Mouse (Mus musculus) gastrocnemius, adult 2 months (tissue): ENCODE results near the gene Farp2. TPM values are rescaled to one million over a fixed set of nuclear protein-coding genes. Genes with fewer than 3 reads are reported as not detected.
"Not testable (repeated sequence)": the region's sequence is repeated elsewhere in the genome, so short reads cannot be mapped to it uniquely, and the experiment has no call there.

Source experiments
- DNase-seq: peaks from one replicate; pipeline ENCODE4 v3.0.0; 2022
- H3K27ac ChIP-seq: fragments of 200-600 bp; 2 replicates; pipeline ENCODE4 v1.8.1; 2022; ENCODE audit warnings: mild to moderate bottlenecking
- H3K4me3 ChIP-seq: fragments of 200-600 bp; 2 replicates; pipeline ENCODE4 v1.8.1; 2022; ENCODE audit warnings: mild to moderate bottlenecking, moderate library complexity
- CTCF ChIP-seq: fragments of 200-600 bp; IDR thresholded peaks from 2 replicates; pipeline ENCODE4 v1.8.1; 2022; ENCODE audit warnings: antibody characterized with exemption, mild to moderate bottlenecking, moderate library complexity
- intact Hi-C: fragments of 180-260 bp; cut with DNase I; formaldehyde crosslinking; loops from one replicate; pipeline ENCODE4 v1.15.1; 2025
- long read RNA-seq, 2 experiments: library from polyadenylated mRNA; stranded (forward); transcript quantifications; one replicate each; pipeline ENCODE4 v2.0.0; 2021
- total RNA-seq, 2 experiments: library from RNA; stranded (reverse); gene quantifications; 2 replicates each; pipeline ENCODE4 v1.2.3; 2021

The Farp2 gene
- 10 to 100 TPM; 13.1 to 13.4 TPM for total RNA-seq
- long read RNA-seq, experiment 1, transcript Farp2-201 (27 exons, 3,937 nt) = major isoform, 9 of 9 reads
- long read RNA-seq, experiment 1, partial matches to known transcripts = 0 of 9 reads
- long read RNA-seq, experiment 1, other reads (novel, unspliced or antisense) = 0 of 9 reads
- long read RNA-seq, experiment 2, transcript Farp2-201 (27 exons, 3,937 nt) = major isoform, 9 of 10 reads
- long read RNA-seq, experiment 2, partial matches to known transcripts = 0 of 10 reads
- long read RNA-seq, experiment 2, other reads (novel, unspliced or antisense) = 1 of 10 reads

DNA sequence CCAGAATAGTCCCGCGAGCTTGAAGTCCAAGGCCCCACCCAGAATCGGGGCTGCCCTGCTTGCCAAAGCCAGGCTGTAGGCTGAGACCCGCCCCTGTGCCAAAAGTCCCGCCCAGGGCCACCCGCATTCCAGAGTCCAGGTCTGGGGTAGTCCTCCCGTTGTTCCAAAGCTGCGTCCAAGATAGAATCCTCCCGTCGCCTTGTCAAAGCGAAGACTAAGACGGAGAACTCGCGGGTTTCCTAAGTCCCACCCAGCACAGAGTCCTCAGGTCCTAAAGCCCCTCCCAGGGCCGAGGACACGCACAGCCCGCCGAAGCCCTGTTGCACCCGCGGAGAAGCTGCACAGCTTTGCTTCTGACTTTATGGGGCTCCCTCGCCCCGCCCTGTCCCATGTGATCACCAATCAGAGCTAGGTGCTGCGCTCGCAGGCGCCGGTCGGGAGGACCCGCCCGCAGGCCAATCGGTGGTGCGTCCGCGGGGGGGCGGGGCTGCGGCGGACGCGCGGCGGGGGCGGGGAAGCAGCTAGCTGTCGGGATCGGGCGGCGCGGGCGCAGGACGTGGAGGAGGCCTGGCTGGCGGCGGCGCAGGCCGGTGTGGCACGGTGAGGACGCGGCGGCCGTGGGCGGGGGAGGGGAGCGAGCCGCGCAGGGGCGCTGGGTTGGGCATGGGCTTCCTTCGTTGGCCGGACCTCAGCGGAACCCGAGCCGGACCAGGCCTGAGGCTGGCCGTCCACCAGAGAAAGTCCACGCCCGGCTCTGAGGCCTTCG, at the start of gene Farp2:
Farp2 (plus strand) TSS at position 495 of the 766 bp plus-strand sequence.
- H3K4me3 ChIP-seq = peak within 1 kb of the TSS; percentile 94
- no peak for TF ChIP-seq CTCF
- DNase-seq = peak; percentile 98
- peak within 1 kb of the TSS; percentile 96 for H3K27ac ChIP-seq
- intact Hi-C loops = loop anchor here (2.0 to 10.0 kb wide), 5 partner anchors 69 to 293 kb away; partner anchors contain the start of genes Dtymk, Ing5, Mterf4 and Pask

GRCm38 (mm10) chr1:93465066-93465465, 46.8 kb upstream of the Farp2 start:
- Histone ChIP-seq H3K27ac (no peak overlapping the region), H3K4me3 (no peak overlapping the region)
- DNase-seq = no peak
- no peak for TF ChIP-seq CTCF
- intact Hi-C loops = no loop called here

DNA sequence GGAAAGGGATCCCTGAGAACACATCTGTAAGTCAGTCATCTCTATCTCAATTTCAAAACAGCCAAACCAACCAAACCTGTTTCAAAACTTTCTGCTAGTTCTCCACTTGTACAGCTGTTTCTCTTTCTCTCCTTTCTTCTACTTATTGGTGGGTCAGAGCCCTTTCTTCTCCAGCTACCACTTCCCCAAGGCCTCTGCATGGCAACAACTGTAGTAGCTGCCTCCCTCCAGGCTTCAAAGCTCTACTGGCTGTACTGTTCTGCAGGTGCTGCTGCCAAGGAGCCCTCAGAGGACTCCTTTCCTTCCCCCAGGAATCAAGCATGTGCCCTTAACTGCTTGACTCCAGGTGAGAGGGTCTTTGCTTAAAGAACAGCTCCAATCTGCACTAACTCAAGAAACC, 46.1 kb upstream of the Farp2 start:
- TF ChIP-seq CTCF = no peak
- H3K27ac ChIP-seq = no peak overlapping the region
- no peak for DNase-seq
- intact Hi-C loops = no loop called here
- no peak overlapping the region for H3K4me3 ChIP-seq

GRCm38 (mm10) chr1:93468626-93469025, 43.3 kb upstream of the Farp2 start:
- no peak for TF ChIP-seq CTCF
- Histone ChIP-seq H3K27ac (no peak overlapping the region), H3K4me3 (no peak overlapping the region)
- DNase-seq = no peak
- intact Hi-C loops = no loop called here

DNA sequence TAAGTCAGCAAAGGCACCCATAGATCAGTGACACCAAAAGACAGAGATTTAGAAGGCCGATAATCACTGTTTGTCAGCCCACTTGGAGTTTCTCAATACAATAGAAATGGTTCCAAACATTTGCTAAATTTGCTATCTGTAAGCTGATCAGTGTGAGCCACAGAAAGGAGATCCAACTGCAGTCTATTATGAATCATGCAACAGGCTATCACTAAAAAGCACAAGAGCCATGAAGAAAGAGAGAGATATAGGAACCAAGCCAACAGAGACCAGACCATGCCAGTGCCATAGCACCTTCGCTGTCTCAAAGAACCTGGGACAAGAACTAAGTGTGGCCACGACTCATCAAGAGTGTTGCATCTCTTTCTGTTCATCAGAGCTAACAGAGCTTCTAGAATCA, 36.2 kb upstream of the Farp2 start:
- no peak for DNase-seq
- Histone ChIP-seq H3K27ac (no peak overlapping the region), H3K4me3 (no peak overlapping the region)
- intact Hi-C loops = no loop called here
- no peak for TF ChIP-seq CTCF

DNA sequence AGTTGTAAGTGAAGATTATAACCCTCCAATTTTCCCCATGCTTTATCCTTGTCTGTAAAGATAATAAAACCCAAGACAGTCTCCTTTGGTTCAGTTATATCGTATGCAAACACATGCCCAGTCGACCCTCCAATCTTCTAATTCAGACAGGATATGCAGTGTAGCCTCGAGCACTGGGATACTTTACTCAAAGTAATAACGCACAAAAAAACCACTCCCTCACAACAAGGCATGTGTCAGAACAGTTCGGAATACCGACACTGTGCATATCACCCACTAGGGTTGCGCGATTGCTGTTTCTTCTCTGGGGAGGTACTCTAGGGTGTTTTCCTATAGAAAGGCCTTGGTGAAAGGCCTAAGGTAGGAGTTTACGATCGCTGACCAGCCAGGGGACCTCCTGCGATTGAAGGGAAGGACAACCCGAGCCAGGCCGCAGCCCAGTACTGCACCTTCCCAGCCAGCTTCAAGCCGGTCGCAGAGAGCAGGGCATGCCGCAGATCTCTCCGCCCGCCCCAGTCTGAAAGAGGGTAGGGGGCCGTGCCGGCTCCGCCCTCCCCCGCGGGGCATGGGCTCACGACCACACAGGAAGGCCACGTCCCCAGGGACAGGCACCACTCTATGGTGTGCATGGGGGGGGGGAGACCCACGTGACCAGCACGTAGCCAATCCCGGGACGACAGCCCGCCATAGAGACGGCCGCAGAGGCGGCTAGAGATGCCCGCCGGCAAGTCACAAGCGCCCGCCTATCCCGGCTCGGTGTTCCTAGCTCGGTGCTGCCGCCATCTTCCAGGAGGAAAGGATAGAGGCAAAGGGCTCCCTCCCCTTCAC, 33.9 kb upstream of the Farp2 start:
- peak; percentile 60 for TF ChIP-seq CTCF
- peak overlapping the region; percentile 85 for H3K4me3 ChIP-seq
- DNase-seq = peak; percentile 98
- peak overlapping the region; percentile 97 for H3K27ac ChIP-seq
- intact Hi-C loops = loop anchor here (2.0 kb wide), 1 partner anchor 33 kb away; no protein-coding TSS in a partner anchor

- no peak for TF ChIP-seq CTCF
- intact Hi-C loops = loop anchor here (2.0 kb wide), 1 partner anchor 34 kb away; no protein-coding TSS in a partner anchor
Measured at GRCm38 (mm10) chr1:93478586-93479475, 33.0 kb upstream of the Farp2 start, which contains the start of gene Hdlbp. Gene Hdlbp, minus strand, starts transcription at chr1:93478815.

DNA sequence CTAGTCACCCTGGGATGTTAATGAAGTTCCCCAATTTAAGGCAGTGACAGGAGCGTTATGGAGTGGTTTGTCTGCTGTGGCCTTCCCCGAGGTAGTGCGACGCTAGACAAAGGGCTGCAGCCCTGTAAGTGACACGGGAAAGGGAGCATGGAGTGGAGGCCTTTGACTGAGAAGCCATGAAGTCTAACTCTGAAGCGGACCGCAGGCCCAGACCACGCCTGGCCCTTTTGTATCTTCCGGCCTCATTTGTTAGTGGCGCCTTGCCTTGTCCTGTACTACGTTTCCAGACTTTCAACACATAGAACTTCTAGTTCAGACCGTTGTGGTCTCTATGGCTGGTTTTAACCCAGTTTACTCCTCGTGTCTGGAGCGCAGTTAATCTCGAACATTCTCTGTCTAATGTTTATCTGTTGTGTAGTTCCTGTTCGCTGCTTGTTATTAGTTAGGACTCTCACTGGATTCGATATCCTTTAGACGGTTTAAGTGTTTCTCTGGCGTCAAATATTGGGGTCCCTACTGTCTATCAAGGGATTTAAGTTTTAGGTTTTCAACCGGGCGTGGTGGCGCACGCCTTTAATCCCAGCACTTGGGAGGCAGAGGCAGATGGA, 32.3 kb upstream of the Farp2 start:
- TF ChIP-seq CTCF = no peak
- intact Hi-C loops = loop anchor here (2.0 kb wide), 1 partner anchor 35 kb away; no protein-coding TSS in a partner anchor
- DNase-seq = peak; percentile 21
- Histone ChIP-seq H3K4me3 (peak overlapping the region; percentile 85), H3K27ac (peak overlapping the region; percentile 97)

More at GRCm38 (mm10) chr1:93478586-93479475, 33.0 kb upstream of the Farp2 start, which contains the start of gene Hdlbp:
- peak within 1 kb of the TSS; percentile 97 for H3K27ac ChIP-seq
- peak within 1 kb of the TSS; percentile 85 for H3K4me3 ChIP-seq
- DNase-seq = peak; percentile 100

DNA sequence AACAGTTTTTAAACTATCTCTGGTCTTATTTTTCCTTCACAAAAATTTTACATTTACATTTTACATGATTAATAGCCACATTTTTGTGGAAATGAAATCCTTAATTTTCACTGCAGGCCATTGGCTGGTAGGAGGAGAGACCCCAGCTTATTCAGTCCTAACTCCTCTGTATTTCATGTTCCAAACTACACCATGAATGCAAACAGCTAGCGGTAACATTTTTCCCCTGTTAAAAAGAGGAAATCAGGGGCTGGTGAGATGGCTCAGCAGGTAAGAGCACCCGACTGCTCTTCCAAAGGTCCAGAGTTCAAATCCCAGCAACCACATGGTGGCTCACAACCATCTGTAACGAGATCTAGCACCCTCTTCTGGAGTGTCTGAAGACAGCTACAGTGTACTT, 25.6 kb upstream of the Farp2 start:
- intact Hi-C loops, DNase-seq, H3K4me3 ChIP-seq, H3K27ac ChIP-seq: not testable (repeated sequence)

DNA sequence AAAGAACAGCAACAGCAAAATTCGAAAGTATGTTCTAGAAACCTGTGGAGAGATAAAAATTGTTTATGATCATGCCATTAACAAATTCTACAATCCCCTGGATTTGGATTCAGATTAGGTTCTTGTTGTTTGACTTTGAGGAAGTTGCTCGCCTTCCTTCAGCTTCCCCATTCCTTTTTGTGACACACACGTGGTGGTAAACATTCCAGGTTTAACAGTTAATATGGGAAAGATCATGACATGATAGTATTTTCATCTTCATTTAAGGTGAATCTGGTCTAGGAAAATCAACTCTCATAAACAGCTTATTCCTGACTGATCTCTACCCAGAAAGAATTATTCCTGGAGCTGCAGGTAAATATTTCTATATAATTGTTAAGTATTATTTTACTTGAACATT, 16.6 kb upstream of the Farp2 start:
- no peak overlapping the region for H3K27ac ChIP-seq
- no peak overlapping the region for H3K4me3 ChIP-seq
- DNase-seq = no peak
- TF ChIP-seq CTCF = no peak
- intact Hi-C loops = no loop called here
